Mouse (Mus musculus) heart, adult 11 months (tissue): ENCODE data around the gene Wdtc1.

Experiments used
- DNase-seq: peaks from one replicate; pipeline ENCODE4 v3.0.0; 2022

The Wdtc1 gene

GRCm38 (mm10) chr4:133375812-133376577 is 22.7 kb upstream of the Wdtc1 start:
- no peak for DNase-seq

GRCm38 (mm10) chr4:133374011-133374410 is 20.7 kb upstream of the Wdtc1 start:
- peak; percentile 86 for DNase-seq

GRCm38 (mm10) chr4:133372278-133372665 is 19.0 kb upstream of the Wdtc1 start:
- peak; percentile 90 for DNase-seq

- peak; percentile 91 for DNase-seq
Measured at GRCm38 (mm10) chr4:133371621-133372277, 18.5 kb upstream of the Wdtc1 start.

- DNase-seq = peak; percentile 92
Measured at GRCm38 (mm10) chr4:133370298-133371274, 17.3 kb upstream of the Wdtc1 start.

GRCm38 (mm10) chr4:133369553-133370297 is 16.4 kb upstream of the Wdtc1 start, which contains the start of gene Slc9a1:
Slc9a1 (plus strand) TSS chr4:133369706.
- DNase-seq = peak; percentile 99

GRCm38 (mm10) chr4:133354641-133355040 is 1.4 kb upstream of the Wdtc1 start:
- DNase-seq = peak; percentile 60

GRCm38 (mm10) chr4:133352797-133353196 is 484 bp downstream of the Wdtc1 start:
- DNase-seq = peak; percentile 80

- no peak for DNase-seq
Measured at GRCm38 (mm10) chr4:133348051-133348775, 5.1 kb downstream of the Wdtc1 start.

GRCm38 (mm10) chr4:133347624-133348023 is 5.7 kb downstream of the Wdtc1 start:
- DNase-seq = peak; percentile 64

GRCm38 (mm10) chr4:133346577-133346976 is 6.7 kb downstream of the Wdtc1 start:
- DNase-seq = peak; percentile 81

GRCm38 (mm10) chr4:133345702-133346101 is 7.6 kb downstream of the Wdtc1 start:
- peak; percentile 77 for DNase-seq

GRCm38 (mm10) chr4:133344112-133344511 is 9.2 kb downstream of the Wdtc1 start:
- peak; percentile 80 for DNase-seq

GRCm38 (mm10) chr4:133340217-133340616 is 13.1 kb downstream of the Wdtc1 start:
- peak; percentile 68 for DNase-seq

GRCm38 (mm10) chr4:133339148-133339749 is 14.0 kb downstream of the Wdtc1 start:
- DNase-seq = peak; percentile 100

- DNase-seq = no peak
Measured at GRCm38 (mm10) chr4:133338521-133339095, 14.7 kb downstream of the Wdtc1 start.

- DNase-seq = no peak
Measured at GRCm38 (mm10) chr4:133337833-133338520, 15.3 kb downstream of the Wdtc1 start.

- DNase-seq = no peak
Measured at GRCm38 (mm10) chr4:133333306-133333705, 20.0 kb downstream of the Wdtc1 start.

- DNase-seq = no peak
Measured at GRCm38 (mm10) chr4:133330296-133330695, 23.0 kb downstream of the Wdtc1 start.

GRCm38 (mm10) chr4:133328129-133328528 is 25.2 kb downstream of the Wdtc1 start:
- DNase-seq = no peak
